Mouse (Mus musculus): ENCODE measurements around the gene Olfr355. TPM values are rescaled to one million over a fixed set of nuclear protein-coding genes. Genes with fewer than 3 reads are reported as not detected.

The Olfr355 gene
- polyA plus RNA-seq (2015; fragmentation: Nextera tagmentation; extraction: Ambion mirVana), result not detected in 2 replicates

DNA sequence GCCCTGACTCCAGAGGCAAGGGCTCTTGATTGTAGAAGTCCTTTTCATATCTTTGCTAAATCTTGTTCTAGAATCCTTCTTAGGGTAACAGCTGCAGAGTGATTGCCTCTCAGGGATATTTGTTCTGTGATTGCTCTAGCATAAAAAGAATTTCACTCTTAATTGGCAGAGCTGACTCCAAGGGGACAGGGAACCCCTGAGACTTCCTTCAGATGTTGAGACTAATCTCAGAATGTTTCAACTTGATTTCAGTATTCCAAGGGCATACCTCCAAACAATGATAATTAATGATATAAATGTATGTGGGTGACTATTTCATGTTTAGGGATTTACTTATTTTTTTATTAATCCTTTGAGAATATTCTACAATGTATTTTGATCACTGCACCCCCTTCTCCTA lies at the start of gene Olfr355:
TSS of gene Olfr355 (minus strand) at position 101 of the 400 bp plus-strand sequence.
- no peaks in the 10 kb centered on the region for H3K36me3 ChIP-seq
- H3K4me1 ChIP-seq, result no peaks in the 10 kb centered on the region
- no peaks in the 10 kb centered on the region for H3K27me3 ChIP-seq (replicated peaks)
- no peak within 1 kb of the TSS for H3K4me3 ChIP-seq
- ATAC-seq (ENCODE audit: extremely low read depth, insufficient number of reproducible peaks, low FRiP score, low TSS enrichment), result no peak
- no peak within 1 kb of the TSS for H3K27ac ChIP-seq (replicated peaks)
- H3K9me3 ChIP-seq, result 0 out of 2 replicates have a peak, but pooled peaks cover 3% of the 10 kb centered on the region
- H3K4me2 ChIP-seq, result no peak within 1 kb of the TSS
- no peak within 1 kb of the TSS for H3K9ac ChIP-seq

- 64% methylated on average over 2 of the region's 2 CpGs for WGBS
- peaks cover 7% of the 10 kb centered on the region; the same call in 1 of the 2 replicates for H3K9me3 ChIP-seq
- H3K36me3 ChIP-seq, result no peaks in the 10 kb centered on the region
- ATAC-seq (ENCODE audit: extremely low read depth, insufficient number of reproducible peaks, low FRiP score, low TSS enrichment), result no peak
- no peaks in the 10 kb centered on the region for H3K4me1 ChIP-seq
- H3K27ac ChIP-seq (replicated peaks), result no peak within 1 kb of the TSS
- H3K27me3 ChIP-seq (replicated peaks), result no peaks in the 10 kb centered on the region
- H3K4me2 ChIP-seq, result no peak within 1 kb of the TSS
- H3K9ac ChIP-seq, result no peak within 1 kb of the TSS
- no peak within 1 kb of the TSS for H3K4me3 ChIP-seq
Measured at GRCm38 (mm10) chr2:36936821-36937220, 8.1 kb upstream of the Olfr355 start, which contains the start of gene Olfr356. Gene Olfr356, plus strand, starts transcription at chr2:36937121.

DNA sequence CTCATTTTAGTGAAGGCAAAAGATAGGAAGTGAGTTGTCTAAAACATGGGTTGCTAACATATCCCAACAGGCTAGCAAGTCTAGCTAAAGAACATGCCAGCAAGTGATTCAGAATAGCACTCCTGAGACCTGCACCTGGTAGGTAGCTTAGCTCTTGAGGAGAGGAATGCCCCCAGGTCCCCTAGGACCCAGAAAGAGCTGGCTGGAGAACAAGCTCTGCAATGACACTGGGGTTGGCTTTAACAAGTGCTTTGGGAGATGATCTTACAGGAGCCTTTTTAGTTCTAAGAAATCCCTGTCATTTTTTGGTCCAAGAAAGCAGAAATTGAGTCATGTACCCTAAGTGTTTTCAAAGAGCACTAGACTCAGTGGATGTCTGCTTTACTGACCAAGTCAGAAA lies 23.3 kb downstream of the Olfr355 start, which contains the start of gene Olfr354:
TSS of gene Olfr354 (plus strand) at position 301 of the 400 bp plus-strand sequence.
- no peaks in the 10 kb centered on the region for H3K4me1 ChIP-seq

DNA sequence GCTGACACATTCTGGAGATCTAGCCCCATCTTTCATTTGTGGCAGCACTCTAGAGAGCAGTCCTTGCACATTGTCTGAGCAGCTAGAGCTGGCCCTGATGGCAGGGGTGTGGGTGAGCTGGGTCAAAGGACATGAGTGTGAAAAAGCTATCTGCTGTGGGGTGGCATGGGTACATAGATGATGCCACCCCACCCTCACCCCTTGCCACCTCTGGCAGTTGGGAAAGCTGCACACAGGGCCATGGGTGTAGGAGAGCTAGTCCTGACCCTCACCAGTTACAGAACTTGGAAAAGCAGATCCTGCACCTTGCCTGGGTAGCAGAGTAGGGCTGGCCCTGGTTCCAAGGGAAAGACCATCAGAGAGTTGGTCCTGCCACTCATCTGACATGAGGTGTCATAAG lies 31.6 kb downstream of the Olfr355 start:
- Histone ChIP-seq H3K4me1 (no peaks in the 10 kb centered on the region), H3K27ac (replicated peaks) (no peak overlapping the region), H3K9ac (no peak overlapping the region), H3K9me3 (peaks cover 15% of the 10 kb centered on the region; the same call in 1 of the 2 replicates), H3K4me2 (no peak overlapping the region), H3K36me3 (no peaks in the 10 kb centered on the region), H3K27me3 (replicated peaks) (no peaks in the 10 kb centered on the region), H3K4me3 (no peak overlapping the region)
- ATAC-seq (ENCODE audit: extremely low read depth, insufficient number of reproducible peaks, low FRiP score, low TSS enrichment), result no peak

More for the DNA sequence above, 23.3 kb downstream of the Olfr355 start, which contains the start of gene Olfr354:
- Histone ChIP-seq H3K4me3 (no peak within 1 kb of the TSS), H3K4me2 (no peak within 1 kb of the TSS), H3K9ac (no peak within 1 kb of the TSS), H3K9me3 (peaks cover 9% of the 10 kb centered on the region; the same call in 1 of the 2 replicates), H3K27me3 (replicated peaks) (no peaks in the 10 kb centered on the region), H3K36me3 (no peaks in the 10 kb centered on the region), H3K27ac (replicated peaks) (no peak within 1 kb of the TSS)
- ATAC-seq (ENCODE audit: extremely low read depth, insufficient number of reproducible peaks, low FRiP score, low TSS enrichment), result no peak

GRCm38 (mm10) chr2:36892836-36893235 lies 35.9 kb downstream of the Olfr355 start, which contains the start of gene Olfr353:
Gene Olfr353, minus strand, starts transcription at chr2:36892936.
- Histone ChIP-seq H3K4me3 (no peak within 1 kb of the TSS), H3K27me3 (replicated peaks) (no peaks in the 10 kb centered on the region), H3K4me2 (no peak within 1 kb of the TSS), H3K27ac (replicated peaks) (no peak within 1 kb of the TSS), H3K9ac (no peak within 1 kb of the TSS), H3K4me1 (no peaks in the 10 kb centered on the region), H3K36me3 (no peaks in the 10 kb centered on the region), H3K9me3 (0 out of 2 replicates have a peak, but pooled peaks cover 11% of the 10 kb centered on the region)
- no peak for ATAC-seq (ENCODE audit: extremely low read depth, insufficient number of reproducible peaks, low FRiP score, low TSS enrichment)

Other genes starting within 250 kb of the Olfr355 start
- not detected in 2 replicates for gene Olfr346, start 243.1 kb downstream of the Olfr355 start, polyA plus RNA-seq (2015; fragmentation: Nextera tagmentation; extraction: Ambion mirVana)
- gene Olfr347, start 197.0 kb downstream of the Olfr355 start, polyA plus RNA-seq (2015; fragmentation: Nextera tagmentation; extraction: Ambion mirVana), result not detected in 2 replicates
- gene Olfr348, start 144.6 kb downstream of the Olfr355 start, polyA plus RNA-seq (2015; fragmentation: Nextera tagmentation; extraction: Ambion mirVana), result not detected in 2 replicates
- not detected in 2 replicates for gene Olfr50, start 138.4 kb downstream of the Olfr355 start, polyA plus RNA-seq (2015; fragmentation: Nextera tagmentation; extraction: Ambion mirVana)
- not detected in 2 replicates for gene Olfr3, start 111.9 kb downstream of the Olfr355 start, polyA plus RNA-seq (2015; fragmentation: Nextera tagmentation; extraction: Ambion mirVana)
- gene Olfr350, start 82.6 kb downstream of the Olfr355 start, polyA plus RNA-seq (2015; fragmentation: Nextera tagmentation; extraction: Ambion mirVana), result not detected in 2 replicates
- gene Olfr351, start 66.2 kb downstream of the Olfr355 start, polyA plus RNA-seq (2015; fragmentation: Nextera tagmentation; extraction: Ambion mirVana), result not detected in 2 replicates
- not detected in 2 replicates for gene Olfr352, start 60.4 kb downstream of the Olfr355 start, polyA plus RNA-seq (2015; fragmentation: Nextera tagmentation; extraction: Ambion mirVana)
- gene Olfr353, start 36.0 kb downstream of the Olfr355 start, polyA plus RNA-seq (2015; fragmentation: Nextera tagmentation; extraction: Ambion mirVana), result not detected in 2 replicates
- gene Olfr354, start 23.2 kb downstream of the Olfr355 start, polyA plus RNA-seq (2015; fragmentation: Nextera tagmentation; extraction: Ambion mirVana), result not detected in 2 replicates
- not detected in 2 replicates for gene Olfr356, start 8.2 kb upstream of the Olfr355 start, polyA plus RNA-seq (2015; fragmentation: Nextera tagmentation; extraction: Ambion mirVana)
- not detected in 2 replicates for gene Olfr357, start 64.9 kb upstream of the Olfr355 start, polyA plus RNA-seq (2015; fragmentation: Nextera tagmentation; extraction: Ambion mirVana)
- not detected in 2 replicates for gene Olfr358, start 80.4 kb upstream of the Olfr355 start, polyA plus RNA-seq (2015; fragmentation: Nextera tagmentation; extraction: Ambion mirVana)
- not detected in 2 replicates for gene Olfr360, start 136.8 kb upstream of the Olfr355 start, polyA plus RNA-seq (2015; fragmentation: Nextera tagmentation; extraction: Ambion mirVana)
- gene Olfr361, start 160.4 kb upstream of the Olfr355 start, polyA plus RNA-seq (2015; fragmentation: Nextera tagmentation; extraction: Ambion mirVana), result not detected in 2 replicates
- gene Olfr362, start 189.0 kb upstream of the Olfr355 start, polyA plus RNA-seq (2015; fragmentation: Nextera tagmentation; extraction: Ambion mirVana), result not detected in 2 replicates
- gene Olfr364-ps1, start 210.4 kb upstream of the Olfr355 start, polyA plus RNA-seq (2015; fragmentation: Nextera tagmentation; extraction: Ambion mirVana), result not detected in 2 replicates